Mouse (Mus musculus): ENCODE data around the gene C1s2.

GRCm38 (mm10) chr6:124676171-124676570 lies 40.3 kb upstream of the C1s2 start:
- TF ChIP-seq CHD2 (IDR thresholded peaks at IDR 0.05; ENCODE audit: low read depth, low read length) (no peak), MAFK (IDR thresholded peaks at IDR 0.05; ENCODE audit: insufficient read depth, low read depth, low read length) (no peak), ZC3H11A (IDR thresholded peaks at IDR 0.05; ENCODE audit: borderline replicate concordance, low read depth, low read length) (no peak), ZNF384 (IDR thresholded peaks at IDR 0.05; ENCODE audit: low read depth, low read length) (no peak), HCFC1 (IDR thresholded peaks at IDR 0.05; ENCODE audit: borderline replicate concordance, insufficient read depth, low read length) (no peak)

Data from ES-E14 (cell line).